Mouse (Mus musculus): ENCODE measurements around the gene Atf1. TPM values are rescaled to one million over a fixed set of nuclear protein-coding genes. Genes with fewer than 3 reads are reported as not detected.

Atf1 gene
- total RNA-seq (2014; fragmentation: Nextera tagmentation) = 56.7 and 75.0 TPM in 2 replicates
- total RNA-seq (2017) = 62.3 and 63.0 TPM in 2 replicates

DNA sequence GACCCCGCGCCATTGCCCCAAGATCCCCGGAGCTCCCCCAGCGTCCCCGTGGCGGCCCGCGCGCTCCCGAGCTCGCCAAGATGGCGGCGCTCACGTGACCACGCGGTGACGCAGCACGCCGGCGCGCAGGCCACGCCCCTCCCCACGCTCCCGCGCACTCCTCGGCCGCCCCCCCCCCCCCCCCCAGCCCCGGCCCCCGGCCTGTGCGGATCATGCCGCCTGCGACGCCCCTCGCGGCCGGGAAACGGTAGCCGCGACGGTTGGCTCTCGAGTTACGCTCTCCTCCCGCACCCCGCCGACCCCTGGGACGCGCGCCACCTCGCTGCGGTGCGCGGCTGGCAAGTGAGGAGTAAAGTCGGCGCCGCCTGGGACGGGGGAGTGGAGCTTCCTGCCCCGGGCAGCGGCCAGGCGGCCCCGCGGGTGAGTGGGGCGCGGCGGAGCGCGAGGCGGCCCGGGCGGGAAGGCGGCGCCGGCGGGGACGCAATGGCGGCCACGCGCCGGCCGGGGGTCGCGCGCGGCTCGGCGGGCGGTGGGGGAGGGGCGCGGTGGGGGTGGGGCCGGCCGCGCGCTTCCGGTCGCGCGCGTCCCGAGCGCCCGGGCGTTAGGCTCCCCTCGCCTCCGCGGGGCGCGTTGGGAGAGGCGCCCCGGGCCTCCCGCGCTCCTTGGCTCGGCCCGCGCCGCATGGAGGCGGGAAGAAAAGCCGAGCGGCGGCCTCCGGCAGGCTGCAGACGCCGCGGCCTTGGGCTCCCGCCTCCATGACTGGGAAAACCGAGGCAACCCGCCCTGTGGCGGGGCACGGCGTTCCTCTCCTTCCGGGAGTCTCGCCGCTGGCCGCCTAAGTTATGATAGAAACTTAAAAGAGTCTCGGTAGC, at the start of gene Atf1:
Gene Atf1 (plus strand): TSS at position 157 of the 872 bp plus-strand sequence.
- peak; percentile 69 for ATAC-seq (replicated peaks; ENCODE audit: poor library complexity, severe bottlenecking)

DNA sequence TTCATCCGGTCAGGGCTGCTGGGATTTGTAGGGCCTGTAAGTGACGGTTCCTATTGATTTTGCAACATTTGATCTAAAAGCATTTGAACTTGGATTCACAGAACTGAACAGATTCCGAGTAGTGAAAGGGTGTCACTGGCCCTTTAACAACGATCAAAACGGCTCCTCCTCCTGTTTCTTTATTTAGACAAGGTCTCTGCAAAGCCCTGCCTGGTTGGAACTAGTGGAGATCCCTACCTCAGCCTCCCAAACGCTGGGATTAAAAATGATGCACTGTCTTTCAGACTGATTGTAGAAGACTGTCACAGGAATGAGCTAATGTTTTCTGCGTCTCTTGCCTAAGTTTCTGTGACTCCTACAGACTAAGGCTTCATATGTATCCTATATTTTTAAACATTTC, 49.1 kb upstream of the Atf1 start:
- no peak for ATAC-seq (replicated peaks; ENCODE audit: poor library complexity, severe bottlenecking)

DNA sequence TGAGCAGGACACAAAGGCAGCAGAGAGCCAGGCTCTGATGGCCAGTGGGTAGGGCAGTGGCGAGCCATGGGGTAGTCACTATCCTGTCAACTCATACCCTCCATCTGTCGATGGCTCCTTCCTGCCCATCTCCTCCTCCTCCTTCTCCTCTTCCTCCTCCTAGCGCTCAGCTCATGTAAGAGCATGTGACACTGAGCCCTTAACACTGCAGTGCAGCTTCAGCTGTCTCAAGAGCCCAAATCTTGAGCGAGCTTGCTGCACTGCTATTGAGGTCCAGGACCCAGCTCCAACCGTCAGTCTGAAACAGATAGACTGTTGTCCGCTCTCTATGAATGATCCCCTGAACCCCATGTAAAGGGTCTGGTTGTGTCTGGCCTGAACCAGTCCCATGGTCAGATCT, 47.9 kb upstream of the Atf1 start:
- ATAC-seq (replicated peaks; ENCODE audit: poor library complexity, severe bottlenecking) = peak; percentile 66

DNA sequence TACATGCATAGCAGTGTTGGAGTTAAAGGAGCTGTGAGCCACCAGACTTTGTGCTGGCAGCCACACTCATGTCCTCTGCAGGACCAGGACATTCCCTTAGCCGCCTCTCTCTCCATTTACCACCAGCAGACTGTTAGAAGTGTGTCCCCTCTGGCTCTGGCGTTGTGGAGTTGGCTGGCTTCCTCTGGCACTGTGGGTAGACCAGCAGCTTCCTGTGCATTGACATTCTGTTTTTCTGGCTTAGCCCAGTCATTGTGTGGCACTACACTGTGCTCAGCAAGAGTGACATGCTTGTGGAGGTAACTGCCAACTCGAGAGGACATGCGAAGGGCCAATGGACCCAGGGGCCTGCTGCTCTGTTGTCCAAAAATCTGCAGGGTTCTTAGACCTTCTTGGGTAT, 47.4 kb upstream of the Atf1 start:
- peak; percentile 27 for ATAC-seq (replicated peaks; ENCODE audit: poor library complexity, severe bottlenecking)

DNA sequence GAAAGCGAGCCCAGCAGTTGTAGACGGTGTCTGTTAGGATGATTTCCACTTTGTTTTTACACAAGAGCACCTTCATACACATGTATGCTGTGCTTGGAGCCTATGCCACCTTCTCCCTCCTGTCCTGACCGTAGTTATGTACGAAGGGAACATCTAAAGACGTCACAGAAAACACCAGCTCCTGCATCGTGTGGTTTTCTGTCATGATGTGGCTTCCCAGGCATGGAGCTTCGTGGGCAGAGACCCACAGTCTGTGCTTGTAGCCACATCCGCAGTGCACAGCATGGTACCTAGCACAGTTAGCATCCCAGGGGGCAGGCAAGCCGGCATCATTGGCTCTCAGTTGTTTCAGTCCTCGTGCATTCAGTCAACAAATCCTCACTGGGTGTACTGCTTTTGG, 45.8 kb upstream of the Atf1 start:
- no peak for ATAC-seq (replicated peaks; ENCODE audit: poor library complexity, severe bottlenecking)

DNA sequence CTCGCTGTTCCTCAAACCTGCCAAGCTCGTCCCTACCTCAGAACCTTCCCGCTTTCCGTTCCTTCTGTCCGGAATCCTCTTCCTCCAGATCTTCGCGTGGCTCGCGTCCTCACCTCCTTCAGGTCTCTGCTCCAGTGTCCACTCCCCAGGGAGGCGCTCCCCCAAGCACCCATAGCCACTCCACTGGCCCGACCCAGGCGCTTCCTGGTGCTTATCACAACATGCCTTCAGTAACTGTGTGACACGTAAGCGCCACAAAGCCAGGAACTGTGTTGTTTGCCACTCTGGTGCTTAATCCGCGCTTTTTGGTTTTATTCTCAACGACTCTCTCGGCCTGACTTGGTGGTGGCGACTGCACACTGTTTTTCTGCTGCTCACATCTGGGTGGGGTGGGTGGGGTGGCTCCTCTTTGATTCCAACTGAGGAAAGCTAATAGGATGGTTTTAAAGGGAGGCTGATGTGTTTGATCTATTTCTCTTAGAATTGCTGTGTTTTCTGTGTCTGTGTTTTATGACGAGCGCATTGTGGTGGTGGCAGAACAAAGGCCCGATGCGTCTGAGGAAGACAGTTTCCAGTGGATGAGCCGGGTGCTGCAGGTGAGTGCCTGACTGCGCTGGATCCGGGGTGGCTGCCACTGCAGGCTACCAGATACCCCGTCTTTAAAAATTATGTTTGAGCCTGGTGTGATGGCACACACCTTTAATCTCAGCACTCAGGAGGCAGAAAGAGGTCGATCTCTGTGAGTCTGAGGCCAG, 44.9 kb upstream of the Atf1 start:
- ATAC-seq (replicated peaks; ENCODE audit: poor library complexity, severe bottlenecking) = no peak

DNA sequence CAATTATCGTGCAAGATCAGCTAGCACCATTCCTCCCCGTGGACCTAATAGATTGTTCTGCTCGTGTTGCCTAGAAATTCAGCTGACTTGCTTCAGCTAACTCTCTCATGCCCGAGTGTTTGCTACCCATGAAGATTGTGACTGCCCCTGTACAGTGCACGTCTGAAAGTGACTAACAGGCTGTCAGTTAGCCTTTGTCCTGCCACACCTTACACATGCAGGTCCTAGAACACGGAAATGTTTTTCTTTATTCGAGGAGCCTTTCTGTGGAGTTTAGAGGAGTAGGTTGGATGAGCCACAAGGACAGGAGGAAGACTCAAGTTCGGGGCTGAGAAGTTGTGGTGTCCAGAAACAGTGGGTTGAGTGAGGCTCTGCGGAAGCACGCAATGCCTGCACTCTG, 44.1 kb upstream of the Atf1 start:
- ATAC-seq (replicated peaks; ENCODE audit: poor library complexity, severe bottlenecking) = no peak

DNA sequence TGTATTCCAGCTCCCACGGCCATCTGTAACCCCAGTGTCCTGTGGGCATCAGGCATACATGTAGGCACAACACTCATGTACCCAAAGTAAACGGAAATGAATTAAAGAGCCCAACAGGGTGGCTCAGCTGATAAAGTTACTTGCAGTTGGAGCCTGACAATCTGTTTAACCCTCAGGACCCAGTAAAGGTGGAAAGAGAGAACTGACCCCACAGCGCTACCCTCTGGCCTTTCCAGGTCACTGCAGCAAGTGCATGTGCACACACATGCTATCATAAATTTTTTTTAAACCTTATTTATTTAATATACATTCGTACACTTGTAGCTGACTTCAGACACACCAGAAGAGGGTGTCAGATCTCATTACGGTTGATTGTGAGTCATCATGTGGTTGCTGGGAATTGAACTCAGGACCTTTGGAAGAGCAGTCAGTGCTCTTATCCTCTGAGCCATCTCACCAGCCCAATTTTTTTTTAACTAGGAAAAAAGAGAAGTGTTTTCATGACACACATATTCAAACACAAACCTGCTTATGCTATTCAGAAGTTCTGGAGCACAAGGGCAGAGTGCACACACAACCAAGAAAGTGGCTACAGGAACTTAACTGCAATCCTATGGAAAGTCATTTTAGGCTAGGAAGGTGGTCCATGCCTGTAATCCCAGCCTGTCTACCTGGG, 42.7 kb upstream of the Atf1 start:
- 0 out of 2 replicates have a peak, but pooled peaks have one; percentile 34 for ATAC-seq (replicated peaks; ENCODE audit: poor library complexity, severe bottlenecking)

DNA sequence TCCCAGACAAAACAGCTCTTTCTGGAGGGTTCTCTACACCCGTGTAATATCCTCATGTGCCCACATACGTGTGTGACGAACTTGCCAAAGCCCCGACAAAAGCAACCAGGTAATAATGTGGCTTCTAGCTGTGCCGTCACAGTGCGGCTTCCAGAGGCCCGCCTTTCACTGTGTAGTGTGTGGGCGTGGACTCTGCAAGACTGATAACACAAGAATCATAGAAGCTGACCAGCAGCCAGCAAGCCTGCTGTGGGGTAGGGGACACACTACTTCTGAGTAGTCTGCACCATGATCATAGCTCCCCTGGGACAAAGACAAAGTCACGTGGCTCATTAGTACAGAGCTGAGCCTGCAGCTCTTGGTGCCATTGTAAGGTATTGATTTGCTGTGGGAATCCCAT, 41.4 kb upstream of the Atf1 start:
- no peak for ATAC-seq (replicated peaks; ENCODE audit: poor library complexity, severe bottlenecking)

DNA sequence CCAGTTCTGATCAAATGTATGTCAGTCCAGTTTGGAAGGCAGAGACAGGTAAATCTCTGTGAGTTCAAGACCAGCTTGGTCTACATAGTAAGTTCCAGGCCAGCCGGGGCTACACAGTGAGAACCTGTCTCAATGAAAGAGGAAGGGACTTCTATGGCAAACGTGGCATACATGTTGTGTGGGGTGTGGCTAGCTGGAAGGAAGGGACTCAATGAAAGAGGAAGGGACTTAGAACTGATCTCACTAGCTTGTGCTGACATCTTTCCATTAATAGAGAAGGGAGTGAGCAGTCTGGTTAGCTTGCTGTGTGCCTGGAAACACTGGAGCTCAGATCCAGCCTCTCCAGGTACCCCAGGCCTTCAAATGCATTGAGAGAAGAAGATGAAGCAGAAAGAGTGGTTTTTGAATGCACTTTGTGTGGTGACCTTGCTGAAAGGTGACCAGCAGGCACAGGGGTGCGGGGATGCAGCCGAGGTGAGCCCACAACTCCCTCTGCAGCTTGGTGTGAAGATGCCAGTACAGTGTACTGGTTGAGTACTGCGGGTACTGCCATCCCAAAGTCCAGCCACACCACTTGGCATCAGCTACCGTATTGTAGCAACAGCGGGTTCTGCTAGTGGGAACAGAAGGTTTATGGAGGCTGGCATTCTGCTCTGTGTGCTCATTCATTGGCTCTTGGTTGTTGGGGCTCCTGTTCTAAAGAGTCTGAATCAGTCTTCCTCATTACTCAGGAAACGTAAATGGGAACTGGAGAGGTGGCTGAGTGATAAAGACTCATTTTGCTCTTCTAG, 40.5 kb upstream of the Atf1 start:
- peak; percentile 82 for ATAC-seq (replicated peaks; ENCODE audit: poor library complexity, severe bottlenecking)

DNA sequence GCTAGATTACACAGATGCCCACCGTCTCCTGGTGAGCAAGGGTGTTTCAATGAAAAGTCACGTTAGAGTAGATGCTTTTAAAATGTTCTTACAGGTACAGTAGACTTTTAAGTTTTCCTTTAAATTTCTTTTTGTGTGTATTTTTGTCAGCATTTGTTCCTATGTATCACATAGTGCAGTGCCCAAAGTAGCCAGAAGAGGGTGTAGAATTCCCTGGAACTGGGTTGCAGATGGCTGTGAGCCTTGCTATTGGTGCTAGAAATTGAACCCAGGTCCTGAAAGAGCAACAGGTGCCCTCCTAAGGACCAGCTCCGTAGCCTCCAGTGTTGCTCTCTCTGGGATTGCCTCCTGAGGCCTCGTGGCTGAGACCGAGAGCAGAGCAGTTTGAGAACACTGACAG, 39.1 kb upstream of the Atf1 start:
- ATAC-seq (replicated peaks; ENCODE audit: poor library complexity, severe bottlenecking) = no peak

DNA sequence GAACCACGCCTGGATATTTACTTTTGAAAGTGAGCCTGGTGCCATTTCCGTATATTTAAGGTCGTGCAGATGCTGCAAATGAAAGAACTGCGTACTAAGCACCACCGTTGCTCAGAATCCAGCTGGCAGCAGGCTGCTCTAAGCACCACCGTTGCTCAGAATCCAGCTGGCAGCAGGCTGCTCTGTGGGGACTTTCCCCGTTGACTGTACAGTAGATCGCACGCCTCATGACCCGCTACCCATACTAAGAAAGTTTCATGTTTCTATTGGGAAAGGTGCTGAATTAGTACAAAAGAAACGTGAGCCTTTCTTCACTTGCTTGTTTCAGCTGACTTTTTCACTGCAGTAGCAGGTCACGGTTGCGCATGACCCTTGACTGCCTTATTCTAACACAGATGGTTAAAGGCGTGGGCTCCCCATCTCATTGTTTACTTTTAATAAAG, 38.6 kb upstream of the Atf1 start:
- no peak for ATAC-seq (replicated peaks; ENCODE audit: poor library complexity, severe bottlenecking)

DNA sequence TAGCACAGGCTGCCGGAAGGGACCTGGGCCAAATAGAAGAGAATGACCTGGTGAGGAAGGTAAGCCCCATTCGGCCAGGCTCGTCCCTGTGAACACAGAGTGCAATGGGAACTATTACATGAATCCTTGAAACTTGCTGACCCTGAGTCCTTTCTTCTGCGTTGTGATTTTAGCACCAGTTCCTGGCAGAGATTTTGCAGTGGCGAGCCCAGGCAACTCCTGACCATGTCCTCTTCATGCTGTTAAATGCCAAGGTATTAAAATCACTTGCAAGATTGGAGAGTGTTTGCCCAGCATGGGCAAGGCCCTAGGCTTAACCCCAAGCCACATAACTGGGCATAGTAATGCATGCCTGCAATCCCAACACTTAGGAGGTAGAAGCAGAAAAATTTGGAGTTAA, 37.5 kb upstream of the Atf1 start:
- ATAC-seq (replicated peaks; ENCODE audit: poor library complexity, severe bottlenecking) = no peak

DNA sequence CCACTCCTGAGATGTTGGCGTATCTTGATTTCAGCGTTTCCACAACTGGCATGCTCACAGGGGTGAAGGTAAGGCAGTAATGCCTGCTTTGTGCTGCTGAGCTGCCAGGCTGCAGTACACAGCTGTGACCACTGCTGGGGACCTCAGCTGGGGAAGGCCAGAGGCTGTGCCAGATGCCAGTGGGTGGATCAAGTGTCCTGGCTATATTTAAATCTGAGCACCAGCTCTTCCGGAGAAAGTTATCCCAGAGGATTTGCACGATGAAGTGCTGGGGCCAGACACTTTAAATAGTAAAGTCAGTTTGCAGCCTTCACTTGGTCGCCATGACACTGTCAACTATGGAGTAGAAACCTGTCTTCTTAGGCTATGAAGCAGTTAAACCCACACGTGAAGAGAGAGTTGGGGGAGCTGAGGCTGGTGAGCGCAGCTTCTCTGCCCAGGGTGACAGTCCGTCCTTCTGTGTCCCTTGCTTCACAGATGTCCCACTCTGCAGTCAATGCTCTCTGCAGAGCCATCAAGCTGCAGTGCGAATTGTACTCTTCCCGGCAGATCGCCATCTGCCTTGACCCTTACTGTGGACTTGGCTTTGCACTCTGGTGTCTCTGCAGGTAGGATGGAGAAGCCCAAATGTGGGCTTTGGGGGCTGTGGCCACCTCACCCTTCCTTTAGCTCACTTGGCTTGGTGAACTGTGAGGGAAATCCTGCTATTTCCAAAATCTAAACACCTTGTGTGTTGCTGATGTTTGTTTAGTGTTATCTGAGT, 28.5 kb upstream of the Atf1 start:
- no peak for ATAC-seq (replicated peaks; ENCODE audit: poor library complexity, severe bottlenecking)

DNA sequence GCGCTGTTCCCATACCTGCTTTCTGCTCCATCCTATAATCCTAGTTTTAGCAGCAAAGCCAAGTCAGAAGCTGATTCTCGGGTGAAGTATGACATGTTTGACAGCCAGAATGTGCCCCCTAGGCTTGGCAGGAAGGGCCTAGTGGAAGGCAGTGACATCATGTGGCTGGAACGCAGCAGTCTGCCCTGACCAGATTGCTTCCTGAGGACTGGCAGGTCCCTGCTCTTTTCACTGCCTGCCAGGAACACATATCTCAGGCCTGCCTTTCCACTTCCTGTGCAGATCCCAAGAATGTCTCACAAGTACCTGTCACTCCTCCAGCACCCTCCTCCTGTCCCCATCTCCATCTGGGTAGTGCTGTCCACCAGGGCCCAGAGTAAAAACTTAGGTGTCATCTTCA, 27.8 kb upstream of the Atf1 start:
- ATAC-seq (replicated peaks; ENCODE audit: poor library complexity, severe bottlenecking) = no peak

DNA sequence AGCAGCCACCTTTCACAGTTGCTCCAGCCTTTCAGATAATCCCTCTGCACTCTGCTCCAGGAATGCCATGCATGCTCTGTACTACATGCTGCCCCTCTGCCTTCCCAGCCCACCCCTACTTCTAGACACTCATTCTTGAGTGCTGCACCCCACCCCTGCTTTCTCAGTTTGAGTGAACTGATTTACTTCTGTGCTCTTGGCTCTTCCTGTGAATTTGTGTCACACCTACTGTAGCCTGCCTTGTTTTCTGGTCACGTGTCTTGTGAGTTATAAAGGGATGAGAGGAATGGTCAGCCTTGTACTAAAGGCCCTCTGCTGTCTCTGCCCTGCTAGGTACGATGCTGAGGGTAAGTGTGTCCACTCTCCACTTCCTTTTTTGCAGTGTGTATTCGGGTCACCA, 25.8 kb upstream of the Atf1 start:
- ATAC-seq (replicated peaks; ENCODE audit: poor library complexity, severe bottlenecking) = no peak

DNA sequence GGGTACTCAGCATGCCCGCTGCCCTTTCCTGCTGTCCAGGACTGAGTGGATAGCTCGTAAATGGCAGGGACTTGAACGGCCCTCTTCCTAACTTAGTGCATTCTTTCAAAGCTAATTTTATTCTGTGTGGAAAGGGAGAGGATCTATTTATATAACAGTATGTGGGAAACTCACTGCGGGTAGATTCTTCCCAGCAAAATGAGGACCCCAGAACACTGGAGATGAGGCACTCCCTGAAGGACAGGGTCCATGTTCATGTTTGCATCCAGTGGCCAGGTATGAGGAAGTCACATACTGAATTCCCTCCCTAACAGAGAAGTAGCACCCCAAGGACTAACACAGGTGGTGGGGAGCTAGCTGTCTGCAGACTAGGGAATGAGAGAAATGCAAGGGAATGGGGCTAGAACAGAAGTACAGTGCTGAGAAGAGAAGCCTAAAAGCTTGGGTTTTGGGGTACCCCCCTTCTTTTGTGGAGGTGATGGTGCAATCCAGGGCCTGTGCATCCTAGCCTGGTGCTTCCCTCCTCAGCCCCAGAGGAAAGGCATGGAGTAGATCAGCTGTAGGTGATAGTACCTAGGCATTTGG, 25.1 kb upstream of the Atf1 start:
- ATAC-seq (replicated peaks; ENCODE audit: poor library complexity, severe bottlenecking) = no peak

DNA sequence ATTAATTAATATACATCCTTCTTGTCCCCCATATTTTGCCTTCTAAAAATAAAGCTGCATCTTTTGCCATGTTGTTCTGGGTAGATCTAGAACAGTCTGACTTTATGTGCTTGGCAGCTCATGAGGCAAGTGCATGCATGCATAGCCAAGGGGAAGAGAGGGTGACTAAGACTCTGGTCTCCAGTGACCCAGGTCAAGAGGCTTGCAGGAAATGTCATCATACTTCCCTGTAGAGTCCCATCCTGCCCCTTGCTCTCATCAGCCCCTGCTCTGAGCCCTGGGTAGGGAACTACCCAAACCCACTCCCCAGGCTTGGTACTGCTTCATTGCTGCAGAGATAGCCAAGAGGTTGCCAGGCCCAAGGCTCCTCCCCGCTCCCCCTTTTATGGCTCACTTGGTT, 23.0 kb upstream of the Atf1 start:
- peak; percentile 87 for ATAC-seq (replicated peaks; ENCODE audit: poor library complexity, severe bottlenecking)

DNA sequence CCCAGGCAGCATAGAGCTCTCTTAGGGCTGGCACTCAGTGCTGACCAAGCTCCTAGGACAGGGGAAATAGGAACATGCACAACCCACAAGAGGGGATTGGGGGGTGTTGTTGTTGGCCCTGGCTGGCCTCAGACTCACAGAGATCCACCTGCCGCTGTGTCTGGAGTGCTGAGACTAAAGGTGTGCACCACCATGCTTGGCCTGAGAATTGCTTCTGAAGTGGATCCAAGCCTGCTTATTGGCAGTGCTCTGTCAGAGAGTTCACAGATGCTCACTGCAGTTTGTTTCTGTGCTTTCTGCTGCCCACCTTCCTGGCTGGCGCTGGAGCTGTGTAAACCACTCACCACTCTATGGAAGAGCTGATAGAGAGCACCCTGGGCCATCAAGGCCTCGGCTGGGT, 17.6 kb upstream of the Atf1 start:
- ATAC-seq (replicated peaks; ENCODE audit: poor library complexity, severe bottlenecking) = no peak

All from granulocyte monocyte progenitor cell, adult 5-6 weeks (primary cell).